Comparison of ENCODE assay signal across 11 mouse cellular contexts in genomic region chr5:115362819-115363714, GRCm38 (mm10). TPM values are rescaled to one million over a fixed set of nuclear protein-coding genes. Genes with fewer than 3 reads are reported as not detected.
DNase-seq lines count a peak whose midpoint lies in the region; ATAC-seq and TF ChIP-seq lines count a peak whose summit lies in the region.
"Had no signal": no experiment of that assay in that cellular context is flagged by ENCODE, and none has a peak within 500 bp of the region (broad histone marks: within the 10 kb centered on the region; RNA-seq: fewer than 3 reads in every experiment).

No protein-coding gene starts in this region.

- WGBS in forebrain, embryonic 16.5 days: 27% methylated on average over 16 of the region's 19 CpGs
- 29% methylated on average over 19 of the region's 19 CpGs for WGBS in cerebellum, adult 2 months

- H3K4me2 ChIP-seq in forebrain, embryonic 16.5 days (ENCODE audit: low read length): no peak overlapping the region
- H3K4me2 ChIP-seq: heart, embryonic 15.5 days; liver, embryonic 13.5 days had no signal

- H3K36me3 ChIP-seq in E14TG2a.4 (ENCODE audit: insufficient read depth, low read length): no peaks in the 10 kb centered on the region
- no peaks in the 10 kb centered on the region for H3K36me3 ChIP-seq in forebrain, embryonic 16.5 days (ENCODE audit: control insufficient read depth, insufficient read depth)
- H3K36me3 ChIP-seq: heart, embryonic 15.5 days; liver, embryonic 13.5 days had no signal

- intact Hi-C loops in left cerebral cortex, postnatal 25 days (cut with DNase I): no loop called here
- intact Hi-C loops in gastrocnemius, postnatal 14 days (cut with DNase I; ENCODE audit: low total_unique reads): no loop called here

- 0 out of 2 replicates have a peak overlapping the region, but pooled peaks have one; percentile 32 for H3K9ac ChIP-seq in forebrain, embryonic 16.5 days (replicated peaks; ENCODE audit: low read depth, low read length)
- H3K9ac ChIP-seq: heart, embryonic 15.5 days; liver, embryonic 13.5 days had no signal

- peak overlapping the region; percentile 39; the same call in 1 of the 2 replicates for H3K4me3 ChIP-seq in E14TG2a.4 (replicated peaks; ENCODE audit: low read length)
- no peak overlapping the region for H3K4me3 ChIP-seq in forebrain, embryonic 16.5 days (replicated peaks; ENCODE audit: low read length)
- no peak overlapping the region for H3K4me3 ChIP-seq in cerebellum, adult 2 months (replicated peaks; ENCODE audit: insufficient read depth, low read depth, low read length)
- H3K4me3 ChIP-seq: heart, embryonic 15.5 days; liver, embryonic 13.5 days had no signal

- no peak for TF ChIP-seq CTCF in E14TG2a.4 (conservative IDR thresholded peaks at IDR 0.05; ENCODE audit: low read length)
- no peak for TF ChIP-seq CTCF in cerebellum, adult 2 months (IDR thresholded peaks at IDR 0.05; ENCODE audit: borderline replicate concordance, insufficient read depth, low read depth, low read length)

- DNase-seq in embryo, embryonic 10 days (ENCODE audit: low spot score): peak; percentile 49
- DNase-seq in embryo, embryonic 11 days: no peak
- peak; percentile 59 to 94 for DNase-seq in left cerebral cortex, postnatal 25 days (ENCODE audit: low spot score in 2 of 2)
- DNase-seq in cerebellum, adult 2 months: no peak
- no peak for DNase-seq in gastrocnemius, postnatal 14 days
- DNase-seq in ovary, postnatal 14 days (ENCODE audit: low spot score): no peak
- DNase-seq: kidney, adult 9 months; liver, embryonic 13.5 days had no signal

- peaks cover 73% of the 10 kb centered on the region for H3K4me1 ChIP-seq in E14TG2a.4 (replicated peaks; ENCODE audit: low read depth, low read length)
- H3K4me1 ChIP-seq in forebrain, embryonic 16.5 days (replicated peaks; ENCODE audit: control insufficient read depth, insufficient read depth, low read length): no peaks in the 10 kb centered on the region
- H3K4me1 ChIP-seq in cerebellum, adult 2 months (ENCODE audit: control insufficient read depth, insufficient read depth, low read length): no peaks in the 10 kb centered on the region
- H3K4me1 ChIP-seq: liver, embryonic 13.5 days had no signal

- no peak overlapping the region for H3K27ac ChIP-seq in forebrain, embryonic 16.5 days (ENCODE audit: low read length)
- H3K27ac ChIP-seq in cerebellum, adult 2 months (ENCODE audit: insufficient read depth, low read length): no peak overlapping the region
- H3K27ac ChIP-seq: heart, embryonic 15.5 days; liver, embryonic 13.5 days had no signal

- no peak for TF ChIP-seq POLR2A in cerebellum, adult 2 months (IDR thresholded peaks at IDR 0.05; ENCODE audit: borderline replicate concordance, insufficient read depth, low read length)

- no peaks in the 10 kb centered on the region for H3K27me3 ChIP-seq in E14TG2a.4 (ENCODE audit: insufficient read depth, low read length)
- no peaks in the 10 kb centered on the region for H3K27me3 ChIP-seq in forebrain, embryonic 16.5 days (replicated peaks; ENCODE audit: control insufficient read depth, insufficient read depth, low read length)
- no peaks in the 10 kb centered on the region for H3K27me3 ChIP-seq in cerebellum, adult 2 months (ENCODE audit: control insufficient read depth, insufficient read depth, low read length)

- ATAC-seq in forebrain, embryonic 16.5 days: no peak

- no peaks in the 10 kb centered on the region for H3K9me3 ChIP-seq in E14TG2a.4 (ENCODE audit: low read length)
- H3K9me3 ChIP-seq in forebrain, embryonic 16.5 days (ENCODE audit: control insufficient read depth, low read length): no peaks in the 10 kb centered on the region
- H3K9me3 ChIP-seq: heart, embryonic 15.5 days; liver, embryonic 13.5 days had no signal

RNA-seq across cellular contexts. Expression of gene Cox6a1, which starts 14.3 kb away (rescaled TPM):
- 864 and 925 TPM in 2 replicates for polyA plus RNA-seq in forebrain, embryonic 16.5 days (2015; fragmentation: Nextera tagmentation; extraction: Ambion mirVana)
- total RNA-seq in left cerebral cortex, postnatal 25 days (2021): 100 to 1,000 TPM; 793 to 810 TPM
- 2,268 and 2,327 TPM in 2 replicates for polyA plus RNA-seq in cerebellum, adult 2 months (2012; rRNA removed)
- total RNA-seq in gastrocnemius, postnatal 14 days (2021): 100 to 1,000 TPM; 105 to 114 TPM

RNA-seq across cellular contexts. Expression of gene Triap1, which starts 22.0 kb away (rescaled TPM):
- 59.9 and 62.3 TPM in 2 replicates for polyA plus RNA-seq in forebrain, embryonic 16.5 days (2015; fragmentation: Nextera tagmentation; extraction: Ambion mirVana)
- 10 to 100 TPM; 27.0 to 29.0 TPM for total RNA-seq in left cerebral cortex, postnatal 25 days (2021)
- 29.7 and 30.3 TPM in 2 replicates for polyA plus RNA-seq in cerebellum, adult 2 months (2012; rRNA removed)
- total RNA-seq in gastrocnemius, postnatal 14 days (2021): 10 to 100 TPM; 12.4 to 15.2 TPM

RNA-seq across cellular contexts. Expression of gene Gatc, which starts 22.1 kb away (rescaled TPM):
- 35.9 and 40.7 TPM in 2 replicates for polyA plus RNA-seq in forebrain, embryonic 16.5 days (2015; fragmentation: Nextera tagmentation; extraction: Ambion mirVana)
- 10 to 100 TPM; 19.9 to 20.9 TPM for total RNA-seq in left cerebral cortex, postnatal 25 days (2021)
- 32.8 and 33.6 TPM in 2 replicates for polyA plus RNA-seq in cerebellum, adult 2 months (2012; rRNA removed)
- 10 to 100 TPM; 18.8 to 19.7 TPM for total RNA-seq in gastrocnemius, postnatal 14 days (2021)

RNA-seq across cellular contexts. Expression of gene Srsf9, which starts 36.1 kb away (rescaled TPM):
- 165 and 183 TPM in 2 replicates for polyA plus RNA-seq in forebrain, embryonic 16.5 days (2015; fragmentation: Nextera tagmentation; extraction: Ambion mirVana)
- total RNA-seq in left cerebral cortex, postnatal 25 days (2021): 10 to 100 TPM; 71.0 to 77.6 TPM
- polyA plus RNA-seq in cerebellum, adult 2 months (2012; rRNA removed): 60.1 and 65.0 TPM in 2 replicates
- total RNA-seq in gastrocnemius, postnatal 14 days (2021): 10 to 100 TPM; 14.5 to 15.9 TPM

Comparison
In these comparisons a context has a peak if more than half of its experiments do, and no peak if none do; other contexts are left out.
1. DNase-seq: peak in embryo, embryonic 10 days (single experiment) and left cerebral cortex, postnatal 25 days (2 of 2); none in embryo, embryonic 11 days (single experiment), cerebellum, adult 2 months (0 of 2), gastrocnemius, postnatal 14 days (single experiment) and ovary, postnatal 14 days (single experiment).
2. RNA of gene Cox6a1, which starts 14.3 kb away (total RNA-seq): 793 to 810 TPM in left cerebral cortex, postnatal 25 days; 105 to 114 TPM in gastrocnemius, postnatal 14 days; every median in the first group is over 4 times any median in the second.